Mouse (Mus musculus) C2C12 (cell line): ENCODE results near the gene Socs3.

Experiments
- CTCF ChIP-seq: IDR thresholded peaks from one replicate; pipeline ENCODE4 v1.5.1; 2011; ENCODE audit not compliant: control insufficient read depth, insufficient read depth, insufficient read length
- FOSL1 ChIP-seq: IDR thresholded peaks from one replicate; pipeline ENCODE4 v1.8.0; 2011; ENCODE audit warnings: mild to moderate bottlenecking, low read length; ENCODE audit not compliant: poor library complexity, insufficient read depth, severe bottlenecking
- MAX ChIP-seq: IDR thresholded peaks from one replicate; pipeline ENCODE4 v1.6.1; 2011; ENCODE audit warnings: mild to moderate bottlenecking, control low read depth
- MYOG ChIP-seq: IDR thresholded peaks from one replicate; pipeline ENCODE4 v1.6.1; 2011; ENCODE audit not compliant: control insufficient read depth, insufficient read length; ENCODE audit errors: extremely low read depth

- TF ChIP-seq CTCF (no peak), FOSL1 (peak; percentile 86), MYOG (no peak), MAX (peak; percentile 80)
Observed at GRCm38 (mm10) chr11:118012595-118012994, 42.7 kb upstream of the Socs3 start.
